Mouse (Mus musculus): ENCODE measurements around the gene Nup43.
"Not testable (repeated sequence)": the region's sequence is repeated elsewhere in the genome, so short reads cannot be mapped to it uniquely, and the experiment has no call there.

Gene Nup43

GRCm38 (mm10) chr10:7667342-7667802 lies at the start of gene Nup43:
Nup43 (plus strand) TSS chr10:7667503.
- DNase-seq (ENCODE audit: extremely low spot score), result peak; percentile 87

GRCm38 (mm10) chr10:7617556-7617955 lies 49.7 kb upstream of the Nup43 start:
- not testable (repeated sequence) for DNase-seq (ENCODE audit: extremely low spot score)

- no peak for DNase-seq (ENCODE audit: extremely low spot score)
These were observed 47.5 kb upstream of the Nup43 start for GRCm38 (mm10) chr10:7619821-7620241.

- no peak for DNase-seq (ENCODE audit: extremely low spot score)
These were observed 46.6 kb upstream of the Nup43 start for GRCm38 (mm10) chr10:7620723-7621122.

- DNase-seq (ENCODE audit: extremely low spot score), result no peak
These were observed 44.9 kb upstream of the Nup43 start for GRCm38 (mm10) chr10:7622378-7622777.

- DNase-seq (ENCODE audit: extremely low spot score), result no peak
These were observed 43.3 kb upstream of the Nup43 start for GRCm38 (mm10) chr10:7623861-7624518.

GRCm38 (mm10) chr10:7629092-7629491 lies 38.2 kb upstream of the Nup43 start:
- no peak for DNase-seq (ENCODE audit: extremely low spot score)

- DNase-seq (ENCODE audit: extremely low spot score), result no peak
These were observed 37.0 kb upstream of the Nup43 start for GRCm38 (mm10) chr10:7630286-7630685.

GRCm38 (mm10) chr10:7630951-7631720 lies 36.2 kb upstream of the Nup43 start:
- DNase-seq (ENCODE audit: extremely low spot score), result no peak

GRCm38 (mm10) chr10:7640366-7640765 lies 26.9 kb upstream of the Nup43 start:
- no peak for DNase-seq (ENCODE audit: extremely low spot score)

GRCm38 (mm10) chr10:7645911-7646310 lies 21.4 kb upstream of the Nup43 start:
- no peak for DNase-seq (ENCODE audit: extremely low spot score)

- DNase-seq (ENCODE audit: extremely low spot score), result no peak
These were observed 18.2 kb upstream of the Nup43 start for GRCm38 (mm10) chr10:7649059-7649458.

- DNase-seq (ENCODE audit: extremely low spot score), result no peak
These were observed 16.2 kb upstream of the Nup43 start for GRCm38 (mm10) chr10:7651057-7651456.

GRCm38 (mm10) chr10:7662471-7663141 lies 4.7 kb upstream of the Nup43 start:
- DNase-seq (ENCODE audit: extremely low spot score), result peak; percentile 85

GRCm38 (mm10) chr10:7663159-7664026 lies 3.9 kb upstream of the Nup43 start:
- DNase-seq (ENCODE audit: extremely low spot score), result peak; percentile 91

GRCm38 (mm10) chr10:7664027-7664526 lies 3.2 kb upstream of the Nup43 start:
- no peak for DNase-seq (ENCODE audit: extremely low spot score)

GRCm38 (mm10) chr10:7664889-7665288 lies 2.4 kb upstream of the Nup43 start:
- DNase-seq (ENCODE audit: extremely low spot score), result no peak

GRCm38 (mm10) chr10:7673673-7674072 lies 6.4 kb downstream of the Nup43 start:
- DNase-seq (ENCODE audit: extremely low spot score), result no peak

- peak; percentile 90 for DNase-seq (ENCODE audit: extremely low spot score)
These were observed 13.5 kb downstream of the Nup43 start, which contains the start of the genes Pcmt1 and Lats1 for GRCm38 (mm10) chr10:7680731-7681301. Pcmt1 (minus strand) TSS chr10:7681136. Lats1 (plus strand) TSS chr10:7681214.

GRCm38 (mm10) chr10:7681343-7682025 lies 14.2 kb downstream of the Nup43 start:
- DNase-seq (ENCODE audit: extremely low spot score), result peak; percentile 85
